Mouse (Mus musculus) layer of hippocampus, postnatal 36 days (tissue): ENCODE data around the gene Gas2l1. TPM values are rescaled to one million over a fixed set of nuclear protein-coding genes. Genes with fewer than 3 reads are reported as not detected.

ENCODE experiments used
- microRNA-seq, 2 experiments: library from miRNA; unstranded; fragments of <30 nt; microRNA quantifications; one replicate each; pipeline ENCODE4 v1.2.0; 2021
- total RNA-seq, 2 experiments: library from RNA; stranded (reverse); gene quantifications; 2 replicates each; pipeline ENCODE4 v1.2.3; 2021

Gene Gas2l1
- total RNA-seq, 2 experiments from 2014 or later, result 95.7 to 104 TPM

Small RNA genes within 50 kb of the gene (microRNA-seq; reads per million reads assigned to microRNA genes)
- gene Gm47296, result 0 reads per million in 2 experiments

Other genes starting within 250 kb of the Gas2l1 start
- gene Nf2, start 215.8 kb downstream of the Gas2l1 start, total RNA-seq, result 100 to 1,000 TPM in 1 of 2 experiments, 10 to 100 TPM in 1; 92.9 to 101 TPM
- 10 to 100 TPM; 81.2 to 86.8 TPM for gene Nipsnap1, start 191.4 kb downstream of the Gas2l1 start, total RNA-seq
- 10 to 100 TPM; 40.4 to 41.2 TPM for gene Thoc5, start 170.0 kb downstream of the Gas2l1 start, total RNA-seq
- 10 to 100 TPM; 38.5 to 44.9 TPM for gene Nefh, start 117.3 kb downstream of the Gas2l1 start, total RNA-seq
- gene Ap1b1, start 78.5 kb downstream of the Gas2l1 start, total RNA-seq, result 100 to 1,000 TPM; 142 to 146 TPM
- gene Rasl10a, start 7.2 kb downstream of the Gas2l1 start, total RNA-seq, result 100 to 1,000 TPM in 1 of 2 experiments, 10 to 100 TPM in 1; 88.6 to 112 TPM
- gene Rhbdd3, start 33.6 kb upstream of the Gas2l1 start, total RNA-seq, result 10 to 100 TPM; 20.2 to 22.2 TPM
- gene Ewsr1, start 33.9 kb upstream of the Gas2l1 start, total RNA-seq, result 100 to 1,000 TPM; 319 to 373 TPM
- gene Emid1, start 86.9 kb upstream of the Gas2l1 start, total RNA-seq, result 1 to 10 TPM; 7.3 to 9.3 TPM
- 10 to 100 TPM; 13.1 to 14.6 TPM for gene Kremen1, start 196.2 kb upstream of the Gas2l1 start, total RNA-seq